Mouse (Mus musculus): ENCODE measurements around the gene Elovl3. TPM values are rescaled to one million over a fixed set of nuclear protein-coding genes. Genes with fewer than 3 reads are reported as not detected.
"Not testable (repeated sequence)": the region's sequence is repeated elsewhere in the genome, so short reads cannot be mapped to it uniquely, and the experiment has no call there.

The Elovl3 gene
- total RNA-seq, 2 experiments from 2014 or later = not detected

- peak; percentile 82 to 96 for DNase-seq (ENCODE audit: low spot score in 2 of 2)
Observed at GRCm38 (mm10) chr19:46135297-46135696, 3.6 kb downstream of the Elovl3 start.

- DNase-seq (ENCODE audit: low spot score in 2 of 2) = peak in 1 of 2 experiments; percentile 9
Observed at GRCm38 (mm10) chr19:46135789-46136638, 4.3 kb downstream of the Elovl3 start.

GRCm38 (mm10) chr19:46136639-46137580 is 5.2 kb downstream of the Elovl3 start:
- peak; percentile 23 to 57 for DNase-seq (ENCODE audit: low spot score in 2 of 2)

GRCm38 (mm10) chr19:46140324-46140723 is 8.6 kb downstream of the Elovl3 start:
- no peak for DNase-seq (ENCODE audit: low spot score in 2 of 2)

- no peak for DNase-seq (ENCODE audit: low spot score in 2 of 2)
Observed at GRCm38 (mm10) chr19:46141091-46141490, 9.4 kb downstream of the Elovl3 start.

- no peak for DNase-seq (ENCODE audit: low spot score in 2 of 2)
Observed at GRCm38 (mm10) chr19:46147511-46148371, 16.0 kb downstream of the Elovl3 start, which contains the start of gene Pitx3. Gene Pitx3, minus strand, starts transcription at chr19:46148326.

- peak in 1 of 2 experiments; percentile 25 for DNase-seq (ENCODE audit: low spot score in 2 of 2)
Observed at GRCm38 (mm10) chr19:46148372-46148760, 16.7 kb downstream of the Elovl3 start.

- DNase-seq (ENCODE audit: low spot score in 2 of 2) = no peak
Observed at GRCm38 (mm10) chr19:46149091-46149490, 17.4 kb downstream of the Elovl3 start.

- peak; percentile 94 to 99 for DNase-seq (ENCODE audit: low spot score in 2 of 2)
Observed at GRCm38 (mm10) chr19:46152127-46152803, 20.6 kb downstream of the Elovl3 start, which contains the start of gene Gbf1. Gene Gbf1, plus strand, starts transcription at chr19:46152509.

GRCm38 (mm10) chr19:46165950-46166349 is 34.3 kb downstream of the Elovl3 start:
- DNase-seq (ENCODE audit: low spot score in 2 of 2) = no peak

GRCm38 (mm10) chr19:46167169-46167568 is 35.5 kb downstream of the Elovl3 start:
- not testable (repeated sequence) for DNase-seq (ENCODE audit: low spot score in 2 of 2)

GRCm38 (mm10) chr19:46169396-46169795 is 37.7 kb downstream of the Elovl3 start:
- no peak for DNase-seq (ENCODE audit: low spot score in 2 of 2)

GRCm38 (mm10) chr19:46169913-46170312 is 38.2 kb downstream of the Elovl3 start:
- no peak for DNase-seq (ENCODE audit: low spot score in 2 of 2)

GRCm38 (mm10) chr19:46172541-46172940 is 40.8 kb downstream of the Elovl3 start:
- no peak for DNase-seq (ENCODE audit: low spot score in 2 of 2)

GRCm38 (mm10) chr19:46175173-46175572 is 43.5 kb downstream of the Elovl3 start:
- no peak for DNase-seq (ENCODE audit: low spot score in 2 of 2)

- peak in 1 of 2 experiments; percentile 24 for DNase-seq (ENCODE audit: low spot score in 2 of 2)
Observed at GRCm38 (mm10) chr19:46177046-46177445, 45.3 kb downstream of the Elovl3 start.

- DNase-seq (ENCODE audit: low spot score in 2 of 2) = no peak
Observed at GRCm38 (mm10) chr19:46180274-46180673, 48.6 kb downstream of the Elovl3 start.

- DNase-seq (ENCODE audit: low spot score in 2 of 2) = no peak
Observed at GRCm38 (mm10) chr19:46182241-46182640, 50.5 kb downstream of the Elovl3 start.

Measured in layer of hippocampus, adult 18-20 months (tissue).